Comparison of ENCODE assay signal across 9 mouse cellular contexts in genomic region chr4:138677579-138677978, GRCm38 (mm10). TPM values are rescaled to one million over a fixed set of nuclear protein-coding genes. Genes with fewer than 3 reads are reported as not detected.
DNase-seq lines count a peak whose midpoint lies in the region; ATAC-seq and TF ChIP-seq lines count a peak whose summit lies in the region.
"Had no signal": no experiment of that assay in that cellular context is flagged by ENCODE, and none has a peak within 500 bp of the region (broad histone marks: within the 10 kb centered on the region; RNA-seq: fewer than 3 reads in every experiment).

No protein-coding gene starts in this region.

- peak; percentile 13 for DNase-seq in liver
- no peak for DNase-seq in liver, postnatal 0 days
- peak; percentile 76 to 79 for DNase-seq in left cerebral cortex, postnatal 10 days (ENCODE audit: extremely low spot score in 1 of 2, low spot score in 2 of 2)
- peak; percentile 53 for DNase-seq in retina, postnatal 7 days (ENCODE audit: low read depth, low spot score)
- no peak for DNase-seq in adrenal gland, postnatal 4 days (ENCODE audit: low spot score in 2 of 2)
- no peak for DNase-seq in spleen, adult 18-20 months

- no peak for ATAC-seq in liver, postnatal 0 days
- ATAC-seq in forebrain, embryonic 15.5 days (replicated peaks) = no peak
- no peak for ATAC-seq in kidney, embryonic 15.5 days (replicated peaks; ENCODE audit: low FRiP score)

- no peaks in the 10 kb centered on the region for H3K36me3 ChIP-seq in liver, postnatal 0 days (replicated peaks; ENCODE audit: insufficient read depth, low read length)
- no peaks in the 10 kb centered on the region for H3K36me3 ChIP-seq in forebrain, embryonic 15.5 days
- no peaks in the 10 kb centered on the region for H3K36me3 ChIP-seq in kidney, embryonic 15.5 days

- WGBS in liver, postnatal 0 days (ENCODE audit: insufficient replicate concordance) = 21% methylated on average over 16 of the region's 16 CpGs
- WGBS in forebrain, embryonic 15.5 days = 23% methylated on average over 16 of the region's 16 CpGs
- 25% methylated on average over 16 of the region's 16 CpGs for WGBS in kidney, embryonic 15.5 days

- TF ChIP-seq EP300 in liver, postnatal 0 days (IDR thresholded peaks at IDR 0.05; ENCODE audit: low read depth) = no peak

- H3K4me2 ChIP-seq in liver, postnatal 0 days (ENCODE audit: low read depth, low read length) = no peak overlapping the region
- peak overlapping the region; percentile 33 for H3K4me2 ChIP-seq in forebrain, embryonic 15.5 days (replicated peaks)
- H3K4me2 ChIP-seq in kidney, embryonic 15.5 days = no peak overlapping the region

- H3K9me3 ChIP-seq in liver, postnatal 0 days (ENCODE audit: low read length) = no peaks in the 10 kb centered on the region
- no peaks in the 10 kb centered on the region for H3K9me3 ChIP-seq in forebrain, embryonic 15.5 days
- H3K9me3 ChIP-seq in kidney, embryonic 15.5 days (replicated peaks) = no peaks in the 10 kb centered on the region

- no peak for TF ChIP-seq CTCF in liver, postnatal 0 days (IDR thresholded peaks at IDR 0.05; ENCODE audit: low read depth)

- no peaks in the 10 kb centered on the region for H3K4me1 ChIP-seq in liver, postnatal 0 days (ENCODE audit: insufficient read depth)
- peaks cover 7% of the 10 kb centered on the region for H3K4me1 ChIP-seq in forebrain, embryonic 15.5 days
- no peaks in the 10 kb centered on the region for H3K4me1 ChIP-seq in kidney, embryonic 15.5 days

- H3K27ac ChIP-seq in liver, postnatal 0 days (ENCODE audit: low read depth) = no peak overlapping the region
- H3K27ac ChIP-seq in forebrain, embryonic 15.5 days (replicated peaks) = no peak overlapping the region
- no peak overlapping the region for H3K27ac ChIP-seq in kidney, embryonic 15.5 days

- H3K4me3 ChIP-seq in liver, postnatal 0 days (ENCODE audit: low read depth, low read length) = no peak overlapping the region
- H3K4me3 ChIP-seq in forebrain, embryonic 15.5 days = peak overlapping the region; percentile 23
- no peak overlapping the region for H3K4me3 ChIP-seq in kidney, embryonic 15.5 days (replicated peaks)

- no peak overlapping the region for H3K9ac ChIP-seq in liver, postnatal 0 days (replicated peaks)
- peak overlapping the region; percentile 6; the same call in 1 of the 2 replicates for H3K9ac ChIP-seq in forebrain, embryonic 15.5 days (replicated peaks)
- no peak overlapping the region for H3K9ac ChIP-seq in kidney, embryonic 15.5 days

- intact Hi-C loops in left cerebral cortex, postnatal 10 days (cut with DNase I) = no loop called here

- H3K27me3 ChIP-seq in liver, postnatal 0 days (ENCODE audit: insufficient read depth, low read length) = no peaks in the 10 kb centered on the region
- H3K27me3 ChIP-seq in forebrain, embryonic 15.5 days = peaks cover 19% of the 10 kb centered on the region; the same call in 1 of the 2 replicates
- H3K27me3 ChIP-seq in kidney, embryonic 15.5 days = peaks cover 19% of the 10 kb centered on the region

RNA-seq across cellular contexts. Expression of gene Vwa5b1, which starts 41.9 kb away (rescaled TPM):
- not detected in 2 replicates for polyA plus RNA-seq in liver, postnatal 0 days (2015; fragmentation: Nextera tagmentation; extraction: Ambion mirVana)
- polyA plus RNA-seq in forebrain, embryonic 15.5 days (2015; fragmentation: Nextera tagmentation; extraction: Ambion mirVana) = 0.74 and 1.2 TPM in 2 replicates
- total RNA-seq in left cerebral cortex, postnatal 10 days (2021) = 1 to 10 TPM; 3.6 to 4.0 TPM
- total RNA-seq in adrenal gland, postnatal 4 days (2021) = under 1 TPM; 0.56 to 0.78 TPM
- polyA plus RNA-seq in kidney, embryonic 15.5 days (2015; fragmentation: Nextera tagmentation; extraction: Ambion mirVana) = 0.08 and 0.12 TPM in 2 replicates
- total RNA-seq: MEL had no signal

RNA-seq across cellular contexts. Expression of gene Pla2g2c, which starts 47.0 kb away (rescaled TPM):
- polyA plus RNA-seq in liver, postnatal 0 days (2015; fragmentation: Nextera tagmentation; extraction: Ambion mirVana) = not detected in 2 replicates
- polyA plus RNA-seq in forebrain, embryonic 15.5 days (2015; fragmentation: Nextera tagmentation; extraction: Ambion mirVana) = 0.34 TPM in 1 of 2 replicates, not detected in the other
- not detected for total RNA-seq in left cerebral cortex, postnatal 10 days (2021)
- total RNA-seq in adrenal gland, postnatal 4 days (2021) = under 1 TPM; 0.42 to 0.73 TPM
- polyA plus RNA-seq in kidney, embryonic 15.5 days (2015; fragmentation: Nextera tagmentation; extraction: Ambion mirVana) = 0.33 and 0.45 TPM in 2 replicates
- total RNA-seq: MEL had no signal

RNA-seq across cellular contexts. Expression of gene Ubxn10, which starts 59.4 kb away (rescaled TPM):
- polyA plus RNA-seq in liver, postnatal 0 days (2015; fragmentation: Nextera tagmentation; extraction: Ambion mirVana) = 0.05 and 0.08 TPM in 2 replicates
- polyA plus RNA-seq in forebrain, embryonic 15.5 days (2015; fragmentation: Nextera tagmentation; extraction: Ambion mirVana) = 2.0 and 3.2 TPM in 2 replicates
- 1 to 10 TPM; 1.1 to 1.3 TPM for total RNA-seq in left cerebral cortex, postnatal 10 days (2021)
- total RNA-seq in adrenal gland, postnatal 4 days (2021) = 1 to 10 TPM; 1.8 to 2.4 TPM
- 1.0 and 1.8 TPM in 2 replicates for polyA plus RNA-seq in kidney, embryonic 15.5 days (2015; fragmentation: Nextera tagmentation; extraction: Ambion mirVana)
- total RNA-seq: MEL had no signal

Comparison
In these comparisons a context has a peak if more than half of its experiments do, and no peak if none do; other contexts are left out.
1. DNase-seq: peak in liver (single experiment), left cerebral cortex, postnatal 10 days (2 of 2) and retina, postnatal 7 days (single experiment); none in liver, postnatal 0 days (single experiment), adrenal gland, postnatal 4 days (0 of 2) and spleen, adult 18-20 months (0 of 2).